Mouse (Mus musculus) lung, postnatal 0 days (tissue): ENCODE measurements at regions not wholly inside any gene's neighbourhood (a gene's known extent, or its start where the extent isn't known, plus 50 kb on each side); places are given as distances from the start of the nearest gene placed in this dataset.

Source experiments
- ATAC-seq: fragments of 200-750 bp; cut with Nextera tagmentation; 2 replicates; pipeline ENCODE4 v1.8.0; 2017; ENCODE audit warnings: moderate library complexity
- DNase-seq: peaks from one replicate; pipeline ENCODE4 v3.0.0-alpha.2; 2016; ENCODE audit warnings: low spot score
- H3K27ac ChIP-seq: fragments of 300-500 bp; sonication (generic); 2 replicates; pipeline ENCODE4 v1.5.1; 2014; ENCODE audit warnings: antibody characterized with exemption, mild to moderate bottlenecking, low read length, mixed read lengths
- H3K27me3 ChIP-seq: fragments of 300-500 bp; sonication (generic); replicated peaks from 2 replicates; pipeline ENCODE4 v1.6.1; 2014; ENCODE audit warnings: low read length, mixed read lengths; ENCODE audit not compliant: insufficient read depth
- H3K36me3 ChIP-seq: fragments of 300-500 bp; sonication (generic); 2 replicates; pipeline ENCODE4 v1.6.1; 2014; ENCODE audit warnings: low read length, mixed read lengths; ENCODE audit not compliant: insufficient read depth
- H3K4me1 ChIP-seq: fragments of 300-500 bp; sonication (generic); 2 replicates; pipeline ENCODE4 v1.6.1; 2014; ENCODE audit warnings: antibody characterized with exemption, low read depth, low read length, mixed read lengths; ENCODE audit not compliant: insufficient read depth
- H3K4me2 ChIP-seq: fragments of 300-500 bp; sonication (generic); replicated peaks from 2 replicates; pipeline ENCODE4 v1.6.1; 2014; ENCODE audit warnings: low read depth, mild to moderate bottlenecking, low read length, moderate library complexity, mixed read lengths
- H3K4me3 ChIP-seq: fragments of 300-500 bp; sonication (generic); 2 replicates; pipeline ENCODE4 v1.5.1; 2014; ENCODE audit warnings: low read depth, low read length
- H3K9ac ChIP-seq: fragments of 300-500 bp; sonication (generic); replicated peaks from 2 replicates; pipeline ENCODE4 v1.6.1; 2014; ENCODE audit warnings: low read depth, mild to moderate bottlenecking
- H3K9me3 ChIP-seq: fragments of 300-500 bp; sonication (generic); 2 replicates; pipeline ENCODE4 v1.6.1; 2016; ENCODE audit warnings: low read length, mixed read lengths
- CTCF ChIP-seq: IDR thresholded peaks from 2 replicates; pipeline ENCODE4 v1.5.1; 2016; ENCODE audit warnings: antibody characterized with exemption, mild to moderate bottlenecking
- EP300 ChIP-seq: IDR thresholded peaks from 2 replicates; pipeline ENCODE4 v1.6.1; 2016; ENCODE audit warnings: antibody characterized with exemption, mild to moderate bottlenecking, control low read depth
- WGBS: fragments of 180-500 bp; shearing (Covaris S2); extraction: QIAGEN DNeasy Blood & Tissue Kit; methylation state at CpG from one replicate; pipeline ENCODE4 v1.1.7; 2014; 5-methylcytosine and 5-hydroxymethylcytosine counted together

DNA sequence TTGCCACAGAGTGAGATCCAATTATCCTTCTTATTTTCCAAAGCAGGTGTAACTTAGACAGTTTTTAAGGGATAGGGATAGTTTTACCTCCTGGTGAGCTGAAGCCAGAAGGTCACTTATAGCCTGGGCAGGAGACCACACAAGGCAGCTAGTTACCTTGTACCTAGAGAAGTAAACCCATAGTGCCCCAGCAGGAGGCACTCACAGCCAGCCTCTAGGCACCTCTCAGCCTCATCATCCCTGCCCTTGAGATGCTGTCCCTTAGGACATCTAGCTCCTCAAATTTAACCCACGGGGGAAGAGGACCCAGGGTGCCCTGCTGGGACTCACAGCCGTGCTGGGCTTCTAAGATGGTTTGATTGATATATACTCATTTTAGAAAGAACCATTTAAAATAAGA, 163.7 kb downstream of the Kcna5 start:
- no peak for ATAC-seq
- H3K9me3 ChIP-seq: no peaks in the 10 kb centered on the region
- WGBS: 76% methylated on average over 2 of the region's 2 CpGs

GRCm38 (mm10) chr6:126365495-126365894, 169.7 kb downstream of the Kcna5 start:
- TF ChIP-seq EP300: no peak
- no peak for TF ChIP-seq CTCF
- 79% methylated on average over 8 of the region's 8 CpGs for WGBS

More for the DNA sequence above, 163.7 kb downstream of the Kcna5 start:
- no peak overlapping the region for H3K9ac ChIP-seq
- H3K4me2 ChIP-seq: no peak overlapping the region
- H3K27me3 ChIP-seq: no peaks in the 10 kb centered on the region
- no peak overlapping the region for H3K27ac ChIP-seq
- H3K4me1 ChIP-seq: no peaks in the 10 kb centered on the region
- no peak overlapping the region for H3K4me3 ChIP-seq
- TF ChIP-seq EP300: no peak
- no peak for TF ChIP-seq CTCF
- DNase-seq: no peak
- H3K36me3 ChIP-seq: no peaks in the 10 kb centered on the region

DNA sequence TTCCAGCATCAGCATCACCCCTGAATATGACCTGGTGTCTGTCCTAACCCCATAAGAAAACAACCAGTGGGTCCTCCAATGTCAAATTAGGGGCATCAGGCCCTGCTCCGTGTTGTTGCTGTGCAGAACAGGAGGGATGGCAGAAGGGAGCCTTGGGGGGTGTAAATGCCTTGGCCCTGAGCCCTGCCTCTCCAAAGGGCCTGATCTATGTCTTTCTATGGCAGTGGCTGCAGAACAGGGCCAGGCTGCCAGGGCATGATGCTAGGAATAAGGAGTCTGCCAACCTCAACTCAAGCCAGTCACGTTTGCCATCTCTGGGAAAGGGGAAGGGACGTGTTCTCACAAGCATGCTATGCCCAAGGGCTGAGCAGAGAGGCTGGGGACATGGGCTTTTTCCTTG, 172.9 kb downstream of the Kcna5 start:
- H3K4me1 ChIP-seq: no peaks in the 10 kb centered on the region
- ATAC-seq (no peak), DNase-seq (no peak)
- H3K9ac ChIP-seq: no peak overlapping the region
- WGBS: 54% methylated on average over 3 of the region's 3 CpGs
- H3K27ac ChIP-seq: no peak overlapping the region
- no peak overlapping the region for H3K4me3 ChIP-seq
- no peak overlapping the region for H3K4me2 ChIP-seq
- H3K27me3 ChIP-seq: no peaks in the 10 kb centered on the region
- no peaks in the 10 kb centered on the region for H3K9me3 ChIP-seq
- TF ChIP-seq CTCF (no peak), EP300 (no peak)
- H3K36me3 ChIP-seq: no peaks in the 10 kb centered on the region

More at GRCm38 (mm10) chr6:126365495-126365894, 169.7 kb downstream of the Kcna5 start:
- Histone ChIP-seq H3K9ac (no peak overlapping the region), H3K27ac (no peak overlapping the region), H3K4me2 (no peak overlapping the region), H3K4me1 (no peaks in the 10 kb centered on the region), H3K36me3 (no peaks in the 10 kb centered on the region), H3K4me3 (no peak overlapping the region), H3K27me3 (no peaks in the 10 kb centered on the region), H3K9me3 (no peaks in the 10 kb centered on the region)
- ATAC-seq (no peak), DNase-seq (no peak)

DNA sequence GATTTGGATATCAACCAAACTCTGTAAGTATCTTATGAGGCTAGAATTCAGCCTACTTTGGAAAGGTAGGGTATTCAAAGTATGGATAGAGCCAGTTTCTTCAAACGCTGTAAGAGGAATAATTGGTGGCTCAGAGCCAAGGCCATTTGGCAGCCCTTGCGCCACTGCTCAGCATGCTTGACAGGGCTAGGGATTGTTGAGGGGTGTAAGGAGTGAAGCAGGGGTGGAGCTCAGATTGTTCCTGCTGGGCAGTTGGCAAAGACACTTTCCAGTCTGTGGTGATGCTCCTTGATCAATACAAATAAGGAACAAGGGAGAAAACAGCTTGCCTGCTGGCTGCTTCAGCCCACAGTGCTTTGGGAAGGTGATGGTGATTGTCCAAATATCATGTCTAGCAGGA, 181.9 kb downstream of the Kcna5 start:
- Histone ChIP-seq H3K9me3 (no peaks in the 10 kb centered on the region), H3K27me3 (no peaks in the 10 kb centered on the region), H3K4me3 (no peak overlapping the region), H3K4me1 (no peaks in the 10 kb centered on the region), H3K36me3 (no peaks in the 10 kb centered on the region), H3K9ac (no peak overlapping the region), H3K4me2 (no peak overlapping the region), H3K27ac (no peak overlapping the region)
- WGBS: 8% methylated on average over 2 of the region's 2 CpGs
- TF ChIP-seq CTCF (no peak), EP300 (no peak)
- DNase-seq: peak; percentile 23
- ATAC-seq: no peak

DNA sequence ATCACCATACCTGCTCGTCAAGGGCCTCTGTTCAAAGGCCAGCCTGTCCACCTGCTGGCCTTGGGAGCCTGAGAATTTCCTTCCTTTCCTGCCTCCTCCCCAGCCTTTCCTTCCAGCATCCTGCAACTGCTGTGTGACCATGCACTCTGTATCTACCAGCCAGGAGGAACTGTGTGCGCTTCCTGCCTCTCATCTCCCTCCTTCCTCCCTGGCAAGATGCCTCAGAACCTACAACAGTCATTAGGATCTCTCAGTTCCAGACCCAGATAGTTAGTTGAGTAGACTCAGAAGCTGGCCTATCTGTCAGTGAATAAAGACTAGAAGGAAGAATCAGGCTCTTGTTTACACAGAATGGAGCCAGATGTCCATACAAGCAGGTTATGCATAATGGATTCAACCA, 183.8 kb upstream of the Ntf3 start:
- Histone ChIP-seq H3K4me2 (no peak overlapping the region), H3K4me1 (no peaks in the 10 kb centered on the region), H3K36me3 (no peaks in the 10 kb centered on the region), H3K27me3 (no peaks in the 10 kb centered on the region), H3K4me3 (no peak overlapping the region), H3K9ac (no peak overlapping the region), H3K9me3 (no peaks in the 10 kb centered on the region), H3K27ac (no peak overlapping the region)
- ATAC-seq (no peak), DNase-seq (no peak)
- TF ChIP-seq CTCF (no peak), EP300 (no peak)
- 53% methylated on average over 2 of the region's 2 CpGs for WGBS

DNA sequence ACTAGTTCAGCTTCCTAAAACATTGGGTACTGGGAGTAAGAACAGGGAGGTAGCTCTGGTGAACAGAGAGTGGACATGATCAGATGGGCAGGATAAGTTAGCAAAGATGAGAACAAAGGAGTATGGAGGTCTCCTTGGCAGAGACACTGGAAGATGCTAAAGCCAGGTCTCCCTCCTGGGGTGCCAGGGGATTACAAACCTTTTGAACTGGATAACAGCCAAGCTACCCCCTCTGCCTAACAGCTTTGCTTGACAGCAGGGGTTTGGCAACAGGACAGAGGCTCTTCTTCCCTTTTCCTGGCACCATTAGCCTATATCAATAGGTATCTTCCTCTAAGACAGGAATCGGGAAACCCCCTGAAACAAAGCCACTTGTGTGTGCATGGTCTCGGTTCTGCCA, 183.2 kb upstream of the Ntf3 start:
- 38% methylated on average over 2 of the region's 2 CpGs for WGBS
- Histone ChIP-seq H3K9ac (no peak overlapping the region), H3K4me1 (no peaks in the 10 kb centered on the region), H3K27me3 (no peaks in the 10 kb centered on the region), H3K36me3 (no peaks in the 10 kb centered on the region), H3K4me3 (no peak overlapping the region), H3K9me3 (no peaks in the 10 kb centered on the region), H3K4me2 (no peak overlapping the region), H3K27ac (no peak overlapping the region)
- ATAC-seq (no peak), DNase-seq (no peak)
- TF ChIP-seq EP300 (no peak), CTCF (no peak)

- 35% methylated on average over 5 of the region's 5 CpGs for WGBS
- Histone ChIP-seq H3K4me3 (no peak overlapping the region), H3K4me1 (no peaks in the 10 kb centered on the region), H3K9ac (no peak overlapping the region), H3K27ac (no peak overlapping the region), H3K27me3 (no peaks in the 10 kb centered on the region), H3K9me3 (no peaks in the 10 kb centered on the region), H3K4me2 (no peak overlapping the region), H3K36me3 (no peaks in the 10 kb centered on the region)
- TF ChIP-seq EP300: no peak
- ATAC-seq (no peak), DNase-seq (no peak)
Observed at GRCm38 (mm10) chr6:126345221-126345620, 178.5 kb upstream of the Ntf3 start.
